Mouse (Mus musculus) cerebellum, adult 2 months (tissue): Measurements from ENCODE around the gene Zfp36l1.

Experiments used
- CTCF ChIP-seq: fragments of 200-500 bp; IDR thresholded peaks from 2 replicates; pipeline ENCODE4 v1.5.1; 2011; ENCODE audit warnings: low read depth, mild to moderate bottlenecking, control low read depth, low read length, moderate library complexity, borderline replicate concordance; ENCODE audit not compliant: insufficient read depth
- POLR2A ChIP-seq: fragments of 200-500 bp; IDR thresholded peaks from 2 replicates; pipeline ENCODE4 v1.6.1; 2011; ENCODE audit warnings: low read length, control low read depth, borderline replicate concordance; ENCODE audit not compliant: insufficient read depth

DNA sequence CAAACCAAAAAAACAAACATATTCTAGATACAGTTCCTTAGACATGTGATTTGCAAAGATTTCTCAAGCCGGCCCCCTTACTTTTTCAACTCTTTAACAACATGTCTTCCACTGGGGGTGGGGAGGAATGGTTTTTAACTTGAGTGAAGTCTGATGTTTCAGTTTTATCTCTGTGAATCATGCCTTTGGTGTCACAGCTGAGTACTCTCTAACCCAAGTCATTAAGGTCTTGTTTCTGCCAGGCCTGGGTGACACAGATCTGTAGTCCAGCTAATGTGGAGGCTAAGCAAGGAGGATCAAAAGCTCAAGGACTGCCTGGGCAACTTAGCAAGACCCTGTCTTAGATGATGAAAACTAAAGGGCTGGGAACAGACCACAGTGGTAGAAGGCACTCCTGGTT lies 5.8 kb upstream of the Zfp36l1 start:
- TF ChIP-seq POLR2A: no peak
- no peak for TF ChIP-seq CTCF
